ENCODE assay signal across 24 mouse cellular contexts in genomic region chr4:126604141-126604540, GRCm38 (mm10). TPM values are rescaled to one million over a fixed set of nuclear protein-coding genes. Genes with fewer than 3 reads are reported as not detected.
A peak's percentile ranks its signal among the peaks of the same experiment; 100 is the strongest.
DNase-seq lines count a peak whose midpoint lies in the region; ATAC-seq and TF ChIP-seq lines count a peak whose summit lies in the region.
"Had no signal": no experiment of that assay in that cellular context is flagged by ENCODE, and none has a peak within 500 bp of the region (broad histone marks: within the 10 kb centered on the region; RNA-seq: fewer than 3 reads in every experiment).

No protein-coding gene starts in this region.

- no peak for TF ChIP-seq POLR2A in liver, adult 2 months (IDR thresholded peaks at IDR 0.05; ENCODE audit: extremely low read depth, insufficient read depth, low read length)

- no peaks in the 10 kb centered on the region for H3K4me1 ChIP-seq in liver, adult 2 months (ENCODE audit: control insufficient read depth, insufficient read depth, low read length)
- H3K4me1 ChIP-seq in liver, embryonic 12.5 days: no peaks in the 10 kb centered on the region
- H3K4me1 ChIP-seq in lung, postnatal 0 days (ENCODE audit: insufficient read depth, low read depth, low read length): no peaks in the 10 kb centered on the region

- intact Hi-C loops in heart, postnatal 25 days (cut with DNase I): no loop called here

- DNase-seq in liver, adult 2 months (ENCODE audit: extremely low read depth, low read depth, low spot score): peak; percentile 8
- DNase-seq in adipocyte (ENCODE audit: low spot score): peak; percentile 8
- DNase-seq in fat pad, adult 2 months (ENCODE audit: extremely low read depth, low read depth, low spot score): peak; percentile 92
- DNase-seq in gonadal fat pad, adult 2 months (ENCODE audit: low read depth): peak; percentile 89
- DNase-seq in lung, postnatal 0 days (ENCODE audit: low spot score): no peak
- no peak for DNase-seq in layer of hippocampus, postnatal 25 days (ENCODE audit: extremely low spot score in 1 of 2, low spot score in 1 of 2)
- no peak for DNase-seq in heart, postnatal 25 days (ENCODE audit: low spot score)
- DNase-seq: adrenal gland, adult 2 months; adrenal gland, adult 8-10 months; adrenal gland, postnatal 10 days; adrenal gland, postnatal 14 days; adrenal gland, postnatal 25 days; adrenal gland, postnatal 36 days; B cell, adult 2 months; cerebellum, adult 11 months; cerebellum, adult 11-12 months; cerebellum, adult 18-20 months had no signal

- H3K36me3 ChIP-seq in liver, adult 2 months (ENCODE audit: control insufficient read depth, insufficient read depth, low read length): no peaks in the 10 kb centered on the region
- no peaks in the 10 kb centered on the region for H3K36me3 ChIP-seq in liver, embryonic 12.5 days
- no peaks in the 10 kb centered on the region for H3K36me3 ChIP-seq in lung, postnatal 0 days (ENCODE audit: insufficient read depth, low read length)
- H3K36me3 ChIP-seq: G1E had no signal

- no peak overlapping the region for H3K9ac ChIP-seq in liver, adult 2 months (ENCODE audit: low read depth, low read length)
- no peak overlapping the region for H3K9ac ChIP-seq in liver, embryonic 12.5 days
- no peak overlapping the region for H3K9ac ChIP-seq in lung, postnatal 0 days (replicated peaks; ENCODE audit: low read depth)

- WGBS in liver, adult 2 months: 61% methylated on average over 2 of the region's 2 CpGs
- WGBS in liver, embryonic 12.5 days (ENCODE audit: insufficient replicate concordance): 73% methylated on average over 2 of the region's 2 CpGs
- 77% methylated on average over 2 of the region's 2 CpGs for WGBS in lung, postnatal 0 days

- TF ChIP-seq CTCF in liver, adult 2 months (IDR thresholded peaks at IDR 0.05; ENCODE audit: low read depth, low read length): no peak
- no peak for TF ChIP-seq CTCF in lung, postnatal 0 days (IDR thresholded peaks at IDR 0.05)

- no peaks in the 10 kb centered on the region for H3K9me3 ChIP-seq in liver, embryonic 12.5 days (replicated peaks)
- H3K9me3 ChIP-seq in lung, postnatal 0 days (ENCODE audit: low read length): no peaks in the 10 kb centered on the region
- H3K9me3 ChIP-seq: G1E had no signal

- no peak for ATAC-seq in liver, embryonic 12.5 days
- ATAC-seq in lung, postnatal 0 days: no peak
- ATAC-seq: activated CD4-positive, CD25-positive, alpha-beta regulatory T cell, adult 4 months; CD4-positive, CD25-positive, alpha-beta regulatory T cell, adult 4 months; Patski had no signal

- H3K27ac ChIP-seq in liver, adult 2 months (replicated peaks; ENCODE audit: insufficient read depth, low read depth, low read length): no peak overlapping the region
- no peak overlapping the region for H3K27ac ChIP-seq in liver, embryonic 12.5 days
- H3K27ac ChIP-seq in lung, postnatal 0 days (ENCODE audit: low read length): no peak overlapping the region

- no peak overlapping the region for H3K4me3 ChIP-seq in liver, adult 2 months (ENCODE audit: insufficient read depth, low read depth, low read length)
- no peak overlapping the region for H3K4me3 ChIP-seq in liver, embryonic 12.5 days
- H3K4me3 ChIP-seq in lung, postnatal 0 days (ENCODE audit: low read depth, low read length): no peak overlapping the region

- H3K79me2 ChIP-seq in liver, adult 2 months (ENCODE audit: control insufficient read depth, insufficient read depth, low read length): no peaks in the 10 kb centered on the region

- no peaks in the 10 kb centered on the region for H3K27me3 ChIP-seq in liver, adult 2 months (ENCODE audit: control insufficient read depth, insufficient read depth, low read length)
- H3K27me3 ChIP-seq in liver, embryonic 12.5 days (replicated peaks): peaks cover 12% of the 10 kb centered on the region; the same call in 1 of the 2 replicates
- no peaks in the 10 kb centered on the region for H3K27me3 ChIP-seq in lung, postnatal 0 days (replicated peaks; ENCODE audit: insufficient read depth, low read length)
- H3K27me3 ChIP-seq: CH12.LX, Patski had no signal

- TF ChIP-seq EP300 in lung, postnatal 0 days (IDR thresholded peaks at IDR 0.05): no peak

- no peak overlapping the region for H3K4me2 ChIP-seq in liver, embryonic 12.5 days
- H3K4me2 ChIP-seq in lung, postnatal 0 days (replicated peaks; ENCODE audit: low read depth, low read length): no peak overlapping the region

RNA-seq across cellular contexts. Expression of gene 5730409E04Rik, which starts 5.5 kb away (rescaled TPM):
- 3.3 and 3.7 TPM in 2 replicates for total RNA-seq in liver, adult 2 months (2014; rRNA removed)
- polyA plus RNA-seq in liver, adult 2 months (2012; rRNA removed): 4.5 and 4.8 TPM in 2 replicates
- polyA plus RNA-seq in liver, embryonic 12.5 days (2016; fragmentation: Nextera tagmentation; extraction: Ambion mirVana): 0.26 and 0.44 TPM in 2 replicates
- polyA plus RNA-seq in gonadal fat pad, adult 2 months (2012; rRNA removed): 20.4 and 21.3 TPM in 2 replicates
- polyA plus RNA-seq in lung, postnatal 0 days (2015; fragmentation: Nextera tagmentation; extraction: Ambion mirVana): 2.6 and 3.0 TPM in 2 replicates
- 10 to 100 TPM; 67.6 to 70.2 TPM for total RNA-seq in layer of hippocampus, postnatal 25 days (2021)
- 10 to 100 TPM in 1 of 2 experiments, 1 to 10 TPM in 1; 9.9 to 11.3 TPM for total RNA-seq in heart, postnatal 25 days (2021)
- total RNA-seq: G1E, MEL had no signal
- polyA plus RNA-seq: G1E had no signal

RNA-seq across cellular contexts. Expression of gene Clspn, which starts 47.4 kb away (rescaled TPM):
- total RNA-seq in liver, adult 2 months (2014; rRNA removed): 0.28 and 0.40 TPM in 2 replicates
- 0.05 and 0.15 TPM in 2 replicates for polyA plus RNA-seq in liver, adult 2 months (2012; rRNA removed)
- 44.4 and 44.5 TPM in 2 replicates for polyA plus RNA-seq in liver, embryonic 12.5 days (2016; fragmentation: Nextera tagmentation; extraction: Ambion mirVana)
- 0.24 and 0.47 TPM in 2 replicates for polyA plus RNA-seq in gonadal fat pad, adult 2 months (2012; rRNA removed)
- polyA plus RNA-seq in lung, postnatal 0 days (2015; fragmentation: Nextera tagmentation; extraction: Ambion mirVana): 3.2 and 3.5 TPM in 2 replicates
- total RNA-seq in layer of hippocampus, postnatal 25 days (2021): 1 to 10 TPM; 1.1 to 2.5 TPM
- 1 to 10 TPM in 1 of 2 experiments, under 1 TPM in 1; 0.64 to 1.1 TPM for total RNA-seq in heart, postnatal 25 days (2021)

Comparison
In these comparisons a context has a peak if more than half of its experiments do, and no peak if none do; other contexts are left out.
1. DNase-seq: peak in liver, adult 2 months (single experiment), adipocyte (single experiment), fat pad, adult 2 months (single experiment) and gonadal fat pad, adult 2 months (single experiment); none in lung, postnatal 0 days (single experiment), layer of hippocampus, postnatal 25 days (0 of 2) and heart, postnatal 25 days (single experiment).